Mouse (Mus musculus): ENCODE measurements at regions not wholly inside any gene's neighbourhood (a gene's known extent, or its start where the extent isn't known, plus 50 kb on each side); places are given as distances from the start of the nearest gene placed in this dataset.
A peak's percentile ranks its signal among the peaks of the same experiment; 100 is the strongest.

- H3K4me1 ChIP-seq (ENCODE audit: control insufficient read depth, insufficient read depth, low read length), result no peaks in the 10 kb centered on the region
- no peak for TF ChIP-seq POLR2A (IDR thresholded peaks at IDR 0.05; ENCODE audit: control insufficient read depth, low read depth, low read length)
- TF ChIP-seq CTCF (IDR thresholded peaks at IDR 0.05; ENCODE audit: control insufficient read depth, insufficient read depth, insufficient replicate concordance, low read depth, low read length), result no peak
- H3K4me3 ChIP-seq (ENCODE audit: control insufficient read depth, low read depth, low read length), result no peak overlapping the region
- H3K27ac ChIP-seq (ENCODE audit: control insufficient read depth, insufficient read depth, low read depth, low read length), result no peak overlapping the region
- no peaks in the 10 kb centered on the region for H3K27me3 ChIP-seq (ENCODE audit: control insufficient read depth, insufficient read depth, low read length)
- H3K36me3 ChIP-seq (ENCODE audit: control insufficient read depth, insufficient read depth, low read length), result no peaks in the 10 kb centered on the region
Observed at GRCm38 (mm10) chr6:147755750-147756523, 280.3 kb downstream of the Ccdc91 start.

- H3K4me3 ChIP-seq (ENCODE audit: control insufficient read depth, low read depth, low read length), result no peak overlapping the region
- H3K27me3 ChIP-seq (ENCODE audit: control insufficient read depth, insufficient read depth, low read length), result no peaks in the 10 kb centered on the region
- H3K36me3 ChIP-seq (ENCODE audit: control insufficient read depth, insufficient read depth, low read length), result no peaks in the 10 kb centered on the region
- TF ChIP-seq POLR2A (IDR thresholded peaks at IDR 0.05; ENCODE audit: control insufficient read depth, low read depth, low read length) (no peak), CTCF (IDR thresholded peaks at IDR 0.05; ENCODE audit: control insufficient read depth, insufficient read depth, insufficient replicate concordance, low read depth, low read length) (no peak)
- no peaks in the 10 kb centered on the region for H3K4me1 ChIP-seq (ENCODE audit: control insufficient read depth, insufficient read depth, low read length)
- no peak overlapping the region for H3K27ac ChIP-seq (ENCODE audit: control insufficient read depth, insufficient read depth, low read depth, low read length)
Observed at GRCm38 (mm10) chr6:147759485-147759884, 283.9 kb downstream of the Ccdc91 start.

GRCm38 (mm10) chr6:147760113-147760512 lies 284.5 kb downstream of the Ccdc91 start:
- TF ChIP-seq POLR2A (IDR thresholded peaks at IDR 0.05; ENCODE audit: control insufficient read depth, low read depth, low read length) (no peak), CTCF (IDR thresholded peaks at IDR 0.05; ENCODE audit: control insufficient read depth, insufficient read depth, insufficient replicate concordance, low read depth, low read length) (no peak)
- Histone ChIP-seq H3K36me3 (ENCODE audit: control insufficient read depth, insufficient read depth, low read length) (no peaks in the 10 kb centered on the region), H3K27me3 (ENCODE audit: control insufficient read depth, insufficient read depth, low read length) (no peaks in the 10 kb centered on the region), H3K27ac (ENCODE audit: control insufficient read depth, insufficient read depth, low read depth, low read length) (peak overlapping the region; percentile 49; the same call in 1 of the 2 replicates), H3K4me3 (ENCODE audit: control insufficient read depth, low read depth, low read length) (no peak overlapping the region), H3K4me1 (ENCODE audit: control insufficient read depth, insufficient read depth, low read length) (no peaks in the 10 kb centered on the region)

- H3K36me3 ChIP-seq (ENCODE audit: control insufficient read depth, insufficient read depth, low read length), result no peaks in the 10 kb centered on the region
- H3K4me1 ChIP-seq (ENCODE audit: control insufficient read depth, insufficient read depth, low read length), result no peaks in the 10 kb centered on the region
- TF ChIP-seq POLR2A (IDR thresholded peaks at IDR 0.05; ENCODE audit: control insufficient read depth, low read depth, low read length) (no peak), CTCF (IDR thresholded peaks at IDR 0.05; ENCODE audit: control insufficient read depth, insufficient read depth, insufficient replicate concordance, low read depth, low read length) (no peak)
- no peak overlapping the region for H3K4me3 ChIP-seq (ENCODE audit: control insufficient read depth, low read depth, low read length)
- H3K27me3 ChIP-seq (ENCODE audit: control insufficient read depth, insufficient read depth, low read length), result no peaks in the 10 kb centered on the region
- H3K27ac ChIP-seq (ENCODE audit: control insufficient read depth, insufficient read depth, low read depth, low read length), result no peak overlapping the region
Observed at GRCm38 (mm10) chr6:147765241-147765640, 281.8 kb upstream of the Far2 start.

- no peak overlapping the region for H3K27ac ChIP-seq (ENCODE audit: control insufficient read depth, insufficient read depth, low read depth, low read length)
- no peak for TF ChIP-seq POLR2A (IDR thresholded peaks at IDR 0.05; ENCODE audit: control insufficient read depth, low read depth, low read length)
- no peak for TF ChIP-seq CTCF (IDR thresholded peaks at IDR 0.05; ENCODE audit: control insufficient read depth, insufficient read depth, insufficient replicate concordance, low read depth, low read length)
- no peak overlapping the region for H3K4me3 ChIP-seq (ENCODE audit: control insufficient read depth, low read depth, low read length)
- no peaks in the 10 kb centered on the region for H3K4me1 ChIP-seq (ENCODE audit: control insufficient read depth, insufficient read depth, low read length)
- H3K36me3 ChIP-seq (ENCODE audit: control insufficient read depth, insufficient read depth, low read length), result no peaks in the 10 kb centered on the region
- no peaks in the 10 kb centered on the region for H3K27me3 ChIP-seq (ENCODE audit: control insufficient read depth, insufficient read depth, low read length)
Observed at GRCm38 (mm10) chr6:147769180-147769579, 277.9 kb upstream of the Far2 start.

- H3K4me1 ChIP-seq (ENCODE audit: control insufficient read depth, insufficient read depth, low read length), result no peaks in the 10 kb centered on the region
- H3K4me3 ChIP-seq (ENCODE audit: control insufficient read depth, low read depth, low read length), result no peak overlapping the region
- TF ChIP-seq POLR2A (IDR thresholded peaks at IDR 0.05; ENCODE audit: control insufficient read depth, low read depth, low read length), result no peak
- TF ChIP-seq CTCF (IDR thresholded peaks at IDR 0.05; ENCODE audit: control insufficient read depth, insufficient read depth, insufficient replicate concordance, low read depth, low read length), result no peak
Observed at GRCm38 (mm10) chr6:147770034-147770433, 277.0 kb upstream of the Far2 start.

GRCm38 (mm10) chr6:147771411-147771810 lies 275.6 kb upstream of the Far2 start:
- TF ChIP-seq POLR2A (IDR thresholded peaks at IDR 0.05; ENCODE audit: control insufficient read depth, low read depth, low read length) (no peak), CTCF (IDR thresholded peaks at IDR 0.05; ENCODE audit: control insufficient read depth, insufficient read depth, insufficient replicate concordance, low read depth, low read length) (no peak)
- Histone ChIP-seq H3K36me3 (ENCODE audit: control insufficient read depth, insufficient read depth, low read length) (no peaks in the 10 kb centered on the region), H3K4me3 (ENCODE audit: control insufficient read depth, low read depth, low read length) (no peak overlapping the region), H3K27me3 (ENCODE audit: control insufficient read depth, insufficient read depth, low read length) (no peaks in the 10 kb centered on the region), H3K4me1 (ENCODE audit: control insufficient read depth, insufficient read depth, low read length) (no peaks in the 10 kb centered on the region), H3K27ac (ENCODE audit: control insufficient read depth, insufficient read depth, low read depth, low read length) (no peak overlapping the region)

More at GRCm38 (mm10) chr6:147770034-147770433, 277.0 kb upstream of the Far2 start:
- Histone ChIP-seq H3K36me3 (ENCODE audit: control insufficient read depth, insufficient read depth, low read length) (no peaks in the 10 kb centered on the region), H3K27ac (ENCODE audit: control insufficient read depth, insufficient read depth, low read depth, low read length) (no peak overlapping the region), H3K27me3 (ENCODE audit: control insufficient read depth, insufficient read depth, low read length) (no peaks in the 10 kb centered on the region)
